Mouse (Mus musculus) heart, postnatal 0 days (tissue): Measurements from ENCODE around the gene Olfr603.
"Not testable (repeated sequence)": the region's sequence is repeated elsewhere in the genome, so short reads cannot be mapped to it uniquely, and the experiment has no call there.

ENCODE experiments used
- CTCF ChIP-seq: IDR thresholded peaks from 2 replicates; pipeline ENCODE4 v1.5.1; 2016; ENCODE audit warnings: antibody characterized with exemption, control low read depth, low read depth
- EP300 ChIP-seq: IDR thresholded peaks from 2 replicates; pipeline ENCODE4 v1.6.1; 2016; ENCODE audit warnings: antibody characterized with exemption, low read depth

GRCm38 (mm10) chr7:103406521-103407055 is 20.6 kb upstream of the Olfr603 start:
- not testable (repeated sequence) for TF ChIP-seq CTCF, EP300
